Mouse (Mus musculus): ENCODE data around the gene Gm4450.
A peak's percentile ranks its signal among the peaks of the same experiment; 100 is the strongest.
"Not testable (repeated sequence)": the region's sequence is repeated elsewhere in the genome, so short reads cannot be mapped to it uniquely, and the experiment has no call there.

Gm4450 gene

DNA sequence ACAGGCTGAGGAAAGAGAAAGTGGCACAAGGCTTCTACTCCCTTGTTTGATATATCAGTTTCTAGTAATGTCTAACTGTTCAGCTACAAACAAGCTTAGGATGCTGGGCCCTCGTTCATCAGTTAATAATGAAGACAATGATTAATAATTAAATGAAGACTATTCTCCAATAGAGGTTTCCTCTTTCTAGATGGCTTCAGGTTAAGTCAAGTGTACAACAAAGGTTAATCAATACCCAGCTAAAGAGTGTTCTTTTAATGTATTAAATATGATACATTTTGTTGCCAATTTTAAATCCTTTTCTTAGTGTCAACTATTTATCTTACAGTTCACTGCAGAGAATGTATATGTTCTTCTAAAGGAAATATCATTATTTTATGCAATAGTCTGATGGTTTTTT, at the start of gene Gm4450:
Gene Gm4450 (minus strand): TSS at position 101 of the 400 bp plus-strand sequence.
- not testable (repeated sequence) for DNase-seq

DNA sequence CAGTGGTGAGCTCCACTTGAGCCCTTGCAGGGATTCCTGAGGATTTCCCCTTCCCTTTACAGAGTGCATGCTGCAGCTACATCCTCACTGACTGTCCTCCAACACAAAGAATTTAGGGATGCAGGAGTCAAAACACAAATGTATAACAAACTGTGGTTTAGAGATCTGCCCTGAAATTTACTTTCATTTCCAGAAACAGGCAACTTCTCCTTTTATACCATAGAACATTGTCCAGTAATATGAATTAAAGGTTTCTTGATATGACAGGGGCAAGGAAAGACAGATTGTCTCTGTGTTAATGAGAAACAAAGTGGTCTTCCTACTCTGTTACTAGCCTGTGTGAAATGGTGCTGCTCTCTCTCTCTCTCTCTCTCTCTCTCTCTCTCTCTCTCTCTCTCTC, 40.5 kb upstream of the Gm4450 start:
- not testable (repeated sequence) for DNase-seq

DNA sequence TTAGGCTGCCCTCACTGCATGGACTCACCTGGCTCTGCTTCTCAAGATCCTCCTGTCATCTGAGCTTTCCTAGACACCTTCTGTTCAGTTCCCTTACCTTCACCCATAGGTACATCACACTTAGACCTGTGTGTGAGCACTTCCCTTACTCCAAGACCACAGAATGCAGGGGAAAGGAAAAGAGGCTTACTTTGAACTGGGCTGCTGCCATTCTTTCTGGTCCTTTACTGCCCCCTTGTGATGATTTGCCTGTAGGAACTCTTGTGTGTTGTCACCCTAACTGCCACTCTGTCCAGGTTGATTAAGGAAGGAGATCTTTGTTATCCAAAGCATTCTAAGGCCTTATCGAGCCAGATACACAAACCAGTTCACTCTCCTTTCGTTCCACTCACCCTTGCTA, 39.8 kb upstream of the Gm4450 start:
- DNase-seq = not testable (repeated sequence)

DNA sequence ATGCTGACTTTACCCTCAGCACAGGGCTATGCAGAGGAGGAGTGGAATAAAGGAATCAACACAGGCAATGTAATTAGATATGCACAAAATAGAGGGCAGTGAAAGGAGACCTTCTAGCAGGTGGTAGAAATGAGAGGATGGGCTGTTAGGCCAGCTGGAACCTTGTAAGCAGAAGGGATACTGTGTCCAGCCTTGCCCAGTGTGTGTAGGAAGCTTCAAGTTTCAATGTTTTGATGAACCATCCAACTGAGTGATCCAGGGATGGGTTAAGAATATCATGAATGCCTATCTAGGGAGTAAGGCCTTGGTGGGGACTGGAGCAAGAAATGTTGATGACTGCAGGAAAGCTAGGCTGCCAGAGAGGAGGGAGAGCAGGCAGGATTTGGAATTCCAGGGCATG, 38.1 kb upstream of the Gm4450 start:
- DNase-seq = not testable (repeated sequence)

DNA sequence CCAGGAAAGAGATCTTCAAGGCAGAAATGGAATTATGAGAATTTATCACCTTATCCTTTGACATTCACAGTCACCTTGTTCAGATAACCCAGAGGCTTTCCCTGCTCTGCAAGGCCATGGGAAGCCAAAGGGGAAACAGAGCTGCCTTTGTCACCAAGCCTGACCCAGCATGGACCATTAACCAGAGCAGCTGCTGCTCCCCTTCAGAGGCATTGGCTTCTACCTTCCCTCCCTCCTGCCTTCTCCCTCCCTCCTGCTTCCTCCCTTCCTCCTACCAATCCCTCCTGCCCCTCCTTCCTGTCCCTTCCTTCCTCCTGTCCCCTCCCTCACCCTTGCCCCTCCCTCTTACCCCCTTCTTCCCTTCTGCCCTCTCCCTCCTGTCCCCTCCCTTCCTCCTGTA, 37.3 kb upstream of the Gm4450 start:
- DNase-seq = not testable (repeated sequence)

DNA sequence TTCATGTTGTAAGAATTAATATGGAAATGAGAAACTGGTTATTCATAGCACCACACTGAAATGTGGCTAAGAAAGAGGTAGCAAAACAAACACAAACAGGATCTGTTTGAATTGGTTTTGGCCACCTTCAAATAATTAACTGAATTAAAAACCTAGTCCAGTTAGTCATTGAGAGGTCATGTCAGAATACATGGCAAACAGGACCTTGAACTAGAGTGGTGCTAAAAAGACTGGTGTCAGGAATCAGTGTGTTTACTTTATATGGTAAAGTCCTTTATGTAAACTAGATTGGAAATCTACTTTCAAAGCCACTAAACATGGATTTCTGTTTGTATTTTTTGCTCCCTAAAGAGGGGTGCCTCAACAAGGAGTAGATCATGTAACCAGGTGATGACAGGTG, 14.6 kb upstream of the Gm4450 start:
- not testable (repeated sequence) for DNase-seq

DNA sequence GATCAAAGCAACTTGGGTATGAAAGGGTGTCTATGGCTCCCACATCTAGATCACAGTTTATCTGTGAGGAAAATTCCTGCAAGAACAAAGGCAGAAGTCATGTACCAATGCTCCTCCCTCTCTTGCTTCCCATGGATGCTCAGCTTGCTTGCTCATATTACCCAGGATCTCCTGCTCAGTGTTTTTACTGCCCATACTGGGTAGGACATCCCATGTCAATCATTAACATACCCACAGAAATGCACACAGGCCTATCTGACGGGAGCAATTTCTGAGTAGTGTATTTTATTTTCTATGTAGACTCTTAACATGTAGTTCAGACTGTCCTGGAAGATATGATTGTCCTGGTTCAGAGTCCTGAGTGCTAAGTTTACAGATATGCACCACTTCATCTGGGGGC, 14.1 kb upstream of the Gm4450 start:
- DNase-seq = not testable (repeated sequence)

DNA sequence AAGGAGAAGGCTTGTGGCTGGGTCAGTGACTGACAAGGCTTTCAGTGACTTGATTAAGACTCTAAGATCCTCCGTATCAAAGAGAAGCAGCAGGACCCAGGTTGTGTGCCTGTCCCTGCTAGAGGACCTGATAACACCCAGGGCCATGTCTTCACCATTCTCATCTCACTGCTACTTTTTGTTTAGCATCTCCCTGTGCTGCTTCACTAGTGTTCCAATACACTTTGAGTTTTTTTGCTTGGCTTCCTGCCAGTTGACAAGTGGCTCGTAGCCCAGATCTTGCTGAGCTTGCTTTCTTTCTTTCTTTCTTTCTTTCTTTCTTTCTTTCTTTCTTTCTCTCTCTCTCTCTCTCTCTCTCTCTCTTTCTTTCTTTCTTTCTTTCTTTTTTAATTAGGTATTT, 12.4 kb upstream of the Gm4450 start:
- DNase-seq = not testable (repeated sequence)

DNA sequence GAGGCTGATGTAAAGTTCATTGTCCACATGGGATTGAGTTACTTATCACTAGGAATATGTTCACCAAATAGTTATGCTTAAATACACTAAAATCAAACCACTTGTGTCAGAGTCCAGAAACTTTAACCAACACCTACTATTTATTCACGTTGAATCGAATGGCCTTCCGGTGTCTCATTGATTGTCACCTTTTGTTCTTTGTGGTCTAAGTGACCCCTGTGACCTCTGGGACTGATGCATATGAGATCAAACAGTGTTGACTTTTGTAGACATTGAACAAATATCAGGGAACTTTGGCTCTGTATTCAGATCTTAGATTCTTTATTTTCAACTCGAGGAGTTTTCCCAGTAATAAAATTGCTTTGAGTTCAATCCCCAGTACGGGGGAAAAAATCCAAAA, 3.1 kb downstream of the Gm4450 start:
- not testable (repeated sequence) for DNase-seq

DNA sequence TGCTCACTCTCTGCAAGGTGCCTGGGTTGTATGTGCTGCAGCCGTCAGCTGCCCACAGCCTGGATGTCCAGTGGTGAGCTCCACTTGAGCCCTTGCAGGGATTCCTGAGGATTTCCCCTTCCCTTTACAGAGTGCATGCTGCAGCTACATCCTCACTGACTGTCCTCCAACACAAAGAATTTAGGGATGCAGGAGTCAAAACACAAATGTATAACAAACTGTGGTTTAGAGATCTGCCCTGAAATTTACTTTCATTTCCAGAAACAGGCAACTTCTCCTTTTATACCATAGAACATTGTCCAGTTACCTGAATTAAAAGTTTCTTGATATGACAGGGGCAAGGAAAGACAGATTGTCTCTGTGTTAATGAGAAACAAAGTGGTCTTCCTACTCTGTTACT, 13.0 kb downstream of the Gm4450 start:
- DNase-seq = not testable (repeated sequence)

DNA sequence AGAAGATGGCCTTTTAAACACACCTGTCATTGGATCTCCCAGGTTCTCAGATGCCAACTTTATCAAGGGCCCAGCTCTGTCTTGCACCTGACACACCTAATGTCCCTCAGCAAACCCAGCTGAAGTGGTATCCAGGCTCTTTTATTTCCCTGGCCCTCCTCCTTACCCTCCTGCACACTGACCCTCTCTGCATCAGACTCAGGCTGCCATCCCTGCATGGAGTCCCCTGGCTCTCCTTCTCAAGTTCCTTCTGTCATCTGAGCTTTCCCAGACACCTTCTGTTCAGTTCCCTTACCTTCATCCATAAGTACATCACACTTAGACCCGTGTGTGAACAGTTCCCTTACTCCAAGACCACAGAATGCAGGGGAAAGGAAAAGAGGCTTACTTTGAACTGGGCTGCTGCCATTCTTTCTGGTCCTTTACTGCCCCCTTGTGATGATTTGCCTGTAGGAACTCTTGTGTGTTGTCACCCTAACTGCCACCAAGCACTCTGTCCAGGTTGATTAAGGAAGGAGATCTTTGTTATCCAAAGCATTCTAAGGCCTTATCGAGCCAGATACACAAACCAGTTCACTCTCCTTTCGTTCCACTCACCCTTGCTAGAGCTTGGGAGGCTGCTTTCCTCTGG, 13.7 kb downstream of the Gm4450 start:
- not testable (repeated sequence) for DNase-seq

DNA sequence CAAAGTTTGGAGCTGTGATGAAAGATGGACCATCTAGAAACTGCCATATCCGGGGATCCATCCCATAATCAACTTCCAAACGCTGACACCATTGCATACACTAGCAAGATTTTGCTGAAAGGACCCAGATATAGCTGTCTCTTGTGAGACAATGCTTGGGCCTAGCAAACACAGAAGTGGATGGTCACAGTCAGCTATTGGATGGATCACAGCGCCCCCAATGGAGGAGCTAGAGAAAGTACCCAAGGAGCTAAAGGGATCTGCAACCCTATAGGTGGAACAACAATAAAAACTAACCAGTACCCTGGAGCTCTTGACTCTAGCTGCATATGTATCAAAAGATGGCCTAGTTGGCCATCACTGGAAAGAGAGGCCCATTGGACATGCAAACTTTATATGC, 14.7 kb downstream of the Gm4450 start:
- DNase-seq = not testable (repeated sequence)

DNA sequence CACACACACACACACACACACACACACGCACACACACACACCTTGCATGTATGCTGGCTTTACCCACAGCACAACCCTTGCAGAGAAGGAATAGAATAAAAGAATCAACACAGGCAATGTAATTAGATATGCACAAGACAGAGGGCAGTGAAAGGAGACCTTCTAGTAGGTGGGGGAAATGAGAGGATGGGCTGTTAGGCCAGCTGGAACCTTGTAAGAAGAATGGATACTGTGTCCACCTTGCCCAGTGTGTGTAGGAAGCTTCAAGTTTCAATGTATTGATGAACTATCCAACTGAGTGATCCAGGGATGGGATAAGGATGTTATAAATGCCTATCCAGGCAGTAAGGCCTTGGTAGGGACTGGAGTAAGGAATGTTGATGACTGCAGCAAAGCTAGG, 21.9 kb downstream of the Gm4450 start:
- no peak for DNase-seq

DNA sequence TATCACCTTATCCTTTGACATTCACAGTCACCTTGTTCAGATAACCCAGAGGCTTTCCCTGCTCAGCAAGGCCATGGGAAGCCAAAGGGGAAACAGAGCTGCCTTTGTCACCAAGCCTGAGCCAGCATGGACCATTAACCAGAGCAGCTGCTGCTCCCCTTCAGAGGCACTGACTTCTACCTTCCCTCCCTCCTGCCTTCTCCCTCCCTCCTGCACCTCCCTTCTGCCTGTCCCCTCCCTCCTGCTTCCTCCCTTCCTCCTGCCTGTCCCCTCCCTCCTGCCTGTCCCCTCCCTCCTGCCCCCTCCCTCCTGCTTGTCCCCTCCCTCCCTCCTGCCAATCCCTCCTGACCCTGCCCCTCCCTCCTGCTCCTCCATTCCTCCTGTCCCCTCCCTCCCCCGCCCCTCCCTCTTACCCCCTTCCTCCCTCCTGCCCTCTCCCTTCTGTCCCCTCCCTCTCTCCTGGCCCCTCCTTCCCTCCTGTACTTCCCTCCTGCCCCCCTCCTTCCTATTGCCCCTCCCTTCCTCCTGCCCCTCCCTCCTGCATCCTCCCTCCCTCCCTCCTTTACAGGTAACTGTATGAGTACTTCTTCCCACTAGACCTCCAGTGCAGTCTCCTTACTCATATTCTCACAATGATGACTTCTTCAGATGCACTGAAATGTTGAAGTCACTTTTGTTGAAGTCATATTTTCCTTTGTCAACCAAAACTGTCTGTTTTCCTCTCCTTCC, 22.7 kb downstream of the Gm4450 start:
- DNase-seq = no peak

DNA sequence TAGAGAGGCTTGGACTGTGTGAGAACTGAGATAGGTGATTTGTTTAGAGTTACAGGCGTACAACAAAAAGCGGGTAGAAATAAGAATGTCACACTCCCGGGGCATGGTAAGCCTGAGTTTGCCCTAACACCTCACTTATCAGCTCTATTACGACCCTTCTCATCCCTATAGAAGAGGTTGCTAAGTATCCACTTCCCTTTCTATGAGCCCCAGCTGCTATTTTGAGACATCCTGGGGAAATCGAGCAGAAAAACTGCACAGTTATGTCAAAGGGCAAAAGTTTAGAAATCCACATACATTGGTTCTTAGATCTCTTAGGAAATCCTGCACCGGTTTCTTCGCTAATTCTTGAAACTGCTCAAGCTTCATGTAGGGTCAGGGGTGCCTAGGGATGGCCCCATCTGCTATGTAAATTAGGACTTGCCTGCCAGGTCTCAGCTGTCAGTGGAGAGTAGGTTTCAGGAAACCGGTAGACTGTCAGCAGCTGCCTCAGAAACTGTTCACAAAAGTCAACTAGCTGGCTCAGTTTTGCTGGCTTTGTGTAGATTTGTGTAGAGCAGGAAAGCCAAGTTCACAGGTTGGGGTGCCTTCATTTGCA, 27.9 kb downstream of the Gm4450 start:
- no peak for DNase-seq

DNA sequence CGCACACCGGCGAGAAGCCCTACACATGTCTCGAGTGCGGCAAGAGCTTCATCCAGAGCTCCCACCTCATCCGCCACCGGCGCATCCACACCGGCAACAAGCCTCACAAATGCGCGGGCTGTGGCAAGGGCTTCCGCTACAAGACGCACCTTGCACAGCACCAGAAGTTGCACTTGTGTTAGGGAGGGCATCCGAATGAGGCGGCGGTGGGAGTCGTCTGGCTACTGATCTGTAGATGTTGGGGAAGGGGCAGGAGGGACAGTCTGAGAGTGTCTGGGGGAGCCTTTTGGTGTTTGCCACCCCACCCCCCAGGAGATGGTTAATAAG, 28.5 kb downstream of the Gm4450 start:
- no peak for DNase-seq

DNA sequence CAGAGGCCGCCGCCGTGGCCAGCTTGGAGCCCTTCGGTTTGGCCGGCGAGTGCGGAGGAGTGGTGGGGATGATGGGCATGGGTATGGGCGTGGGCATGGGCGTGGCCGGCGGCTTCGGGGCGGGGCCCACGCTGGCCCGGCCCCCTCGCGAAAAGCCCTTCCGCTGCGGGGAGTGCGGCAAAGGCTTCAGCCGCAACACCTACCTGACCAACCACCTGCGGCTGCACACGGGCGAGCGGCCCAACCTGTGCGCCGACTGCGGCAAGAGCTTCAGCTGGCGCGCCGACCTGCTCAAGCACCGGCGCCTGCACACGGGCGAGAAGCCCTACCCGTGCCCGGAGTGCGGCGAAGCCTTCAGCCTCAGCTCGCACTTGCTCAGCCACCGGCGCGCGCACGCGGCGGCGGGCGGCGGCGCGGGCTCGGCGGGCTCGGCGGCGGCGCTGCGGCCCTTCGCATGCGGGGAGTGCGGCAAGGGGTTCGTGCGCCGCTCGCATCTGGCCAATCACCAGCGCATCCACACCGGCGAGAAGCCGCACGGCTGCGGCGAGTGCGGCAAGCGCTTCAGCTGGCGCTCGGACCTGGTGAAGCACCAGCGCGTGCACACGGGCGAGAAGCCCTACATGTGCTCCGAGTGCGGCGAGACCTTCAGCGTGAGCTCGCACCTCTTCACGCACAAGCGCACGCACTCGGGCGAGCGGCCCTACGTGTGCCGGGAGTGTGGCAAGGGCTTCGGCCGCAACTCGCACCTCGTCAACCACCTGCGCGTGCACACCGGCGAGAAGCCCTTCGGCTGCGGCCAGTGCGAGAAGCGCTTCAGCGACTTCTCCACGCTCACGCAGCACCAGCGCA, 29.1 kb downstream of the Gm4450 start:
- DNase-seq = peak; percentile 93 to 95

DNA sequence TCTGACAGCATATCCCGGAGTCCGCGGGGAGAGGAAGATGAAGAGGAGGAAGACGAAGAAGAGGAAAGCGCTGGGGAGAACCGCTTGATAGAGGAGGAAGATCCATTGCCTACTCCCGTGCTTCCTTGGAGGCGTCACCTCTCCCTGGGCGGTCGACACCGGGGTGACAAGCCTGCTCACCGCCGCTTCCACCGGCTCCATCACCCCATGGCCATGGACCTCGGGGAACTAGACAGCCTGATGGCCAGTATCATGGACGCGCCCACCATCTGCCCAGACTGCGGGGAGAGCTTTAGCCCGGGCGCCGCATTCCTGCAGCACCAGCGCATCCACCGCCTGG, 29.7 kb downstream of the Gm4450 start:
- no peak for DNase-seq

DNA sequence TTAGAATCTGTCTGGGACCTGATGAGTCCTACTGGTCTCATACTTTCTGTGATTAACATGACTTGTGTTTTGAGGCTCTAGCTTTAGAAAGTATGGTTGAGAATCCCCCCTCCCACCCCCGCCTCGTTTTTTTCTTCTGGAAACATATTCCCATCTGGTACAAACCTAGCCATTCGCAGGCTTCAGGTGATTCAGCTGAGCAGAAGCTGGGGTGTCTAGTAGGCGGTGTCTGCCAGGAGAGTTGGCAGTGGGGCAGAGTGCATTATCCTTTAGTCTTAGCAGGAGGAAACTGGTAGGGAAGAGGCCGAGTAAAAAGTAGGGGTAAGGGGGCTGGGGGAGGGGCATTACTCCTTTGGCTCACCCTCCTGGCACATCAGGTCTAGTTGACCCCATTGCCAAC, 30.2 kb downstream of the Gm4450 start:
- DNase-seq = peak in 1 of 2 experiments; percentile 39

DNA sequence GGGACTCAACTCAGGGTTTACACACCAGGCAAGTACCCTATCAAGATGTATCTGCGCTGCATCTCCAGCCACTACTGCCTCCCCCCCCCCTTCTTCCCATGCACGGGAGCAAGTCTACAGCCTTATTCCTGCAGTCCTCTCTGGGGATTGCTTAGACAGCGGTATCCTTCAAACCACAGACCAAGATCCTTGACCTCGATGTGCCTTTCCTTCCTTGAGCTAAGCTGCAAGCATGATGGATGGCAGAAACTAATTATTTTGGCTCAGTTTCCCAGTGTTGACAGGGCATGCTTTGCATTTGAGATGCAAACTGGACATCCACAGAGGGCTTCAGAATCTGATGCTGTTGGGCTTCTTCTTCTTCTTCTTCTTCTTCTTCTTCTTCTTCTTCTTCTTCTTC, 34.0 kb downstream of the Gm4450 start:
- DNase-seq = no peak

DNA sequence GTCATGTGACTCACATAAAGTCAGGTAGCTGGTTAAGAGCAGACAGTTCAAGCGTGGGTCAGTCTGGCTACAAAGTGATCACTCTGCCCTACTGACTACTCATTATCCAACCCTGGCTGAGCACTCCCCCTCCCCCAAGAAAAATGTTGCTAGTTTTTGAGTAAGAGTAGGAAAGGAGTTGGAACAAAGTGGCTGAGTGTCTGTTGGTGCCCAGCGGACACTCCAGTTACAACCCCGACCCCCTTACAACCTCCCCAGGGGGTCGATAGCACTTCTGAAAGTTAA, 37.2 kb downstream of the Gm4450 start:
- no peak for DNase-seq

DNA sequence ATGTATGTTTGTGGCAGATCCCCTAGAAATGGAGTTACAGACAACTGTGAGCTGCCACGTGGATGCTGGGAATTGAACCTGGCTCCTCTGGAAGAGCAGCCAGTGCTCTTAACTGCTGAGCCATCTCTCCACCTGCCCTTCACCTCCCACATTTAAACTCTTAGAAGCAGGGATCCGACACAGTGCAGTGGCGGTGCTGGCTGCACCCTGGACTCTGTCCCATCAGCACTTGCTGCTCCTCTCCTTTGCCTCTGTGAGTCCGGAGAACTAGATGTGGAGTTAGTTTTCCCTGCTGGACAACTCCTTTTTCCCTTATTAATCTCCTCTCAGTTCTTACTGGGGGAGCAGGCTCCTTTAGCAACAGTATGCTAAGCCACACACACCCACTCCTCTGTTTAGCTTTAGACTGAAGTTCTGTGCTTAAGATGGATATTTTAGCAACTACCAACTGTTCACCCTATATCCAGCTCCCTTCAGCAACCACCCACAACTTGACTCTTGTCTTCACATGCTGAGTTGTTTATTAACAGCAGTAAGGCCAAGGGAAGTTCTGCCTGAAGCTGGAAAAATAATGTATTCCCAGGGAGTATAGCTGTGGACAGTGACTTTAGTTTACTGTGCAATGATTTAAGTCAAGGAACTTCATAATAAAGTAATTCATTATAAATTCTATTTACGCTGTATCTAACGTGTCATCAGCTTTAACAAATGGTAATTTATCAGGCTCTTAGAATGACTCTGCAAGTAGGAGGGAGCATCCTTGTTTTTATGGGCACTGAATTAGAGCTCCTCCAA, 37.7 kb downstream of the Gm4450 start:
- DNase-seq = peak in 1 of 2 experiments; percentile 1

DNA sequence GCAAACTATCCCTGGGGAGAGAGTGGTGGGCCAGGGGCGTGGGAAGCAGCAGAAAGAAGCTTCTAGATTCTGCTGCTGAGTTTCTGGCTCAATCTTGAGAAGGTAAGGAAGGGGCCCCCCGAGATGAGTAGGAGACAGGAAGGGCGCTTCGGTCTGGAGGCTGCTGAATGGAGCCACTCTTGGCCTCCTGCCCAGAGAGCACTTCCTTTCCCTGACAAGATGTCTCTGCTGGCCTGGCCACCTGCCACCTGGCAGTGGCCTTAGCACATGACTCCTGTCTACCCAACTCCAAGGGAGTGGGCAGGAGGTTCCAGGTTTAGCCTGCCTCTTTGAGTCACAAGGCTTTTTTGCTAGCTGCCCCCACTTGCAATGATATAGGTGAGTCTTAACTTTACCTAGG, 39.6 kb downstream of the Gm4450 start:
- peak; percentile 91 to 96 for DNase-seq
